In the genomic region with DNA sequence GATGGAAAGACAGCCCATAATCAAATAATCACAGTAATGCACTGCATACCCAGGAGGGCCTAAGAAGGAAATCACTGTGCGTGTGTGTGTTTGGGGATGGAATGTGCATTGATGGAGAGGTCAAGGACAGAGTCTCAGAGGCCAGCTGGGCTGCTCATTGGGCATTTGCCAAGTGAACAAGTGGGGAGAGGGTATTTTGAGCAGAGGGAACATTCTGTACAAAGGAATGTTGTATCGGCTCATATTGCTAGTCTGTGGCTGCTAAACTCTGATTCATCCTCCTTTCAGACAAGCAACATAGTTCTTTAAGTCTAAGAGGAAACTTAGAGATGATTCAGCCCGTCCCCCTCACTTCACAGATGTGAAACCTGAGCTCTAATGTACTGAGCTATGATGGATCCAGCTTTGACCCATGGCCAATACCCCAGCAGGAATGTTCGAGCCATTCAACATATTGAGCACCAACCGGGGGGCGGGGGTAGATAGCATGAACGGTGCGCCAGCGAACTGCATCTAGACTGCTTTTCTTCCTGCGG, we compare ENCODE assay signal across 14 mouse cellular contexts. TPM values are rescaled to one million over a fixed set of nuclear protein-coding genes. Genes with fewer than 3 reads are reported as not detected.
DNase-seq lines count a peak whose midpoint lies in the region; ATAC-seq and TF ChIP-seq lines count a peak whose summit lies in the region.
"Had no signal": no experiment of that assay in that cellular context is flagged by ENCODE, and none has a peak within 500 bp of the region (broad histone marks: within the 10 kb centered on the region; RNA-seq: fewer than 3 reads in every experiment).

No protein-coding gene starts in this region.

- no peaks in the 10 kb centered on the region for H3K36me3 ChIP-seq in heart, embryonic 14.5 days (ENCODE audit: control insufficient read depth, insufficient read depth, low read length)
- H3K36me3 ChIP-seq in kidney, postnatal 0 days (ENCODE audit: insufficient read depth, low read length): no peaks in the 10 kb centered on the region
- no peaks in the 10 kb centered on the region for H3K36me3 ChIP-seq in stomach, embryonic 14.5 days (ENCODE audit: control insufficient read depth, insufficient read depth, low read length)
- no peaks in the 10 kb centered on the region for H3K36me3 ChIP-seq in forebrain, embryonic 13.5 days (ENCODE audit: poor library complexity, severe bottlenecking)

- peak overlapping the region; percentile 90 to 92 for H3K27ac ChIP-seq in heart, embryonic 14.5 days (replicated peaks in 1 of 2; ENCODE audit: control insufficient read depth in 1 of 2, insufficient read depth in 1 of 2, low read depth in 2 of 2, low read length in 2 of 2)
- H3K27ac ChIP-seq in kidney, postnatal 0 days: no peak overlapping the region
- H3K27ac ChIP-seq in stomach, embryonic 14.5 days (ENCODE audit: low read length): no peak overlapping the region
- no peak overlapping the region for H3K27ac ChIP-seq in forebrain, embryonic 13.5 days
- H3K27ac ChIP-seq: liver, embryonic 14.5 days; macrophage had no signal

- peaks cover 9 to 12% of the 10 kb centered on the region in 2 experiments for H3K4me1 ChIP-seq in heart, embryonic 14.5 days (ENCODE audit: control insufficient read depth in 2 of 2, insufficient read depth in 2 of 2, low read length in 2 of 2)
- H3K4me1 ChIP-seq in kidney, postnatal 0 days (replicated peaks; ENCODE audit: insufficient read depth, low read length): no peaks in the 10 kb centered on the region
- no peaks in the 10 kb centered on the region for H3K4me1 ChIP-seq in stomach, embryonic 14.5 days (ENCODE audit: control insufficient read depth, insufficient read depth, low read length)
- H3K4me1 ChIP-seq in forebrain, embryonic 13.5 days: no peaks in the 10 kb centered on the region

- H3K4me2 ChIP-seq in heart, embryonic 14.5 days (ENCODE audit: low read length): peak overlapping the region; percentile 35; the same call in 1 of the 2 replicates
- H3K4me2 ChIP-seq in kidney, postnatal 0 days (ENCODE audit: low read length): peak overlapping the region; percentile 1; the same call in 1 of the 2 replicates
- no peak overlapping the region for H3K4me2 ChIP-seq in stomach, embryonic 14.5 days (replicated peaks; ENCODE audit: low read depth, low read length)
- H3K4me2 ChIP-seq in forebrain, embryonic 13.5 days: no peak overlapping the region

- H3K4me3 ChIP-seq in heart, embryonic 14.5 days (ENCODE audit: control insufficient read depth in 1 of 2, insufficient read depth in 1 of 2, low read depth in 1 of 2, low read length in 2 of 2): no peak overlapping the region
- no peak overlapping the region for H3K4me3 ChIP-seq in kidney, postnatal 0 days (replicated peaks; ENCODE audit: low read depth, low read length)
- no peak overlapping the region for H3K4me3 ChIP-seq in stomach, embryonic 14.5 days (ENCODE audit: low read depth, low read length)
- H3K4me3 ChIP-seq in forebrain, embryonic 13.5 days: no peak overlapping the region

- H3K27me3 ChIP-seq in heart, embryonic 14.5 days (ENCODE audit: control insufficient read depth, insufficient read depth, low read length): no peaks in the 10 kb centered on the region
- no peaks in the 10 kb centered on the region for H3K27me3 ChIP-seq in kidney, postnatal 0 days (ENCODE audit: insufficient read depth, low read length)
- no peaks in the 10 kb centered on the region for H3K27me3 ChIP-seq in stomach, embryonic 14.5 days (ENCODE audit: control insufficient read depth, insufficient read depth, low read length)
- no peaks in the 10 kb centered on the region for H3K27me3 ChIP-seq in forebrain, embryonic 13.5 days
- H3K27me3 ChIP-seq: CH12.LX had no signal

- peak; percentile 83 for ATAC-seq in heart, embryonic 14.5 days (ENCODE audit: insufficient number of reproducible peaks, insufficient read depth, low FRiP score, low read depth)
- ATAC-seq in kidney, postnatal 0 days (replicated peaks; ENCODE audit: low FRiP score, low read depth): no peak
- peak; percentile 65; the same call in 1 of the 2 replicates for ATAC-seq in stomach, embryonic 14.5 days (ENCODE audit: insufficient number of reproducible peaks, insufficient read depth, low FRiP score, low read depth)
- ATAC-seq in forebrain, embryonic 13.5 days: no peak

- H3K9ac ChIP-seq in heart, embryonic 14.5 days (ENCODE audit: low read length): no peak overlapping the region
- H3K9ac ChIP-seq in kidney, postnatal 0 days (ENCODE audit: low read depth, low read length): no peak overlapping the region
- no peak overlapping the region for H3K9ac ChIP-seq in stomach, embryonic 14.5 days (replicated peaks; ENCODE audit: low read depth, low read length)
- H3K9ac ChIP-seq in forebrain, embryonic 13.5 days: no peak overlapping the region
- H3K9ac ChIP-seq: liver, embryonic 14.5 days had no signal

- TF ChIP-seq CTCF in kidney, postnatal 0 days (IDR thresholded peaks at IDR 0.05; ENCODE audit: low read depth): no peak

- 37% methylated on average over 10 of the region's 10 CpGs for whole genome bisulfite sequencing in heart, embryonic 14.5 days
- WGBS in kidney, postnatal 0 days: 25% methylated on average over 10 of the region's 10 CpGs
- 53% methylated on average over 10 of the region's 10 CpGs for WGBS in stomach, embryonic 14.5 days
- WGBS in forebrain, embryonic 13.5 days: 72% methylated on average over 10 of the region's 10 CpGs

- no peak for DNase-seq in heart, adult 9 months (ENCODE audit: low spot score in 2 of 2)
- DNase-seq in kidney, postnatal 0 days (ENCODE audit: low spot score): peak; percentile 63
- no peak for DNase-seq in kidney, adult 11 months
- DNase-seq in brain, adult 2 months (ENCODE audit: low read depth, low spot score): peak; percentile 58
- DNase-seq in layer of hippocampus, adult 8-10 months (ENCODE audit: low spot score in 2 of 2): no peak
- DNase-seq: cerebellum, adult 2 months; kidney, adult 18-20 months; thymus, adult 18-20 months had no signal

- H3K9me3 ChIP-seq in heart, embryonic 14.5 days (ENCODE audit: control insufficient read depth, low read length): no peaks in the 10 kb centered on the region
- no peaks in the 10 kb centered on the region for H3K9me3 ChIP-seq in kidney, postnatal 0 days (replicated peaks; ENCODE audit: low read length)
- no peaks in the 10 kb centered on the region for H3K9me3 ChIP-seq in stomach, embryonic 14.5 days (ENCODE audit: control insufficient read depth, low read depth, low read length)
- no peaks in the 10 kb centered on the region for H3K9me3 ChIP-seq in forebrain, embryonic 13.5 days (replicated peaks)

RNA-seq across cellular contexts. Expression of gene Ncam1, which starts 17.5 kb away (rescaled TPM):
- polyA plus RNA-seq in heart, embryonic 14.5 days (2014; fragmentation: Nextera tagmentation; extraction: Ambion mirVana): 104 and 117 TPM in 2 replicates
- polyA plus RNA-seq in kidney, postnatal 0 days (2015; fragmentation: Nextera tagmentation; extraction: Ambion mirVana): 81.2 and 91.2 TPM in 2 replicates
- 110 and 115 TPM in 2 replicates for polyA plus RNA-seq in stomach, embryonic 14.5 days (2014; fragmentation: Nextera tagmentation; extraction: Ambion mirVana)
- polyA plus RNA-seq in forebrain, embryonic 13.5 days (2015; fragmentation: Nextera tagmentation; extraction: Ambion mirVana): 217 and 226 TPM in 2 replicates
- 100 to 1,000 TPM; 308 to 320 (median 317) TPM for total RNA-seq in layer of hippocampus, adult 8-10 months (2022)

Comparison
In these comparisons a context has a peak if more than half of its experiments do, and no peak if none do; other contexts are left out.
1. DNase-seq: peak in kidney, postnatal 0 days (single experiment) and brain, adult 2 months (single experiment); none in heart, adult 9 months (0 of 2), kidney, adult 11 months (single experiment) and layer of hippocampus, adult 8-10 months (0 of 2).
2. ATAC-seq: peak in heart, embryonic 14.5 days (single experiment) and stomach, embryonic 14.5 days (single experiment); none in kidney, postnatal 0 days (single experiment) and forebrain, embryonic 13.5 days (single experiment).
3. H3K27ac ChIP-seq: peak in heart, embryonic 14.5 days (2 of 2); none in kidney, postnatal 0 days (single experiment), stomach, embryonic 14.5 days (single experiment) and forebrain, embryonic 13.5 days (single experiment).
4. H3K4me2 ChIP-seq: peak in heart, embryonic 14.5 days (single experiment) and kidney, postnatal 0 days (single experiment); none in stomach, embryonic 14.5 days (single experiment) and forebrain, embryonic 13.5 days (single experiment).